Mouse (Mus musculus) c-Kit-positive CD71-positive TER-119-negative erythroid progenitor cells, embryonic 14.5 days (primary cell): ENCODE measurements around the gene Gzmm.
"Not testable (repeated sequence)": the region's sequence is repeated elsewhere in the genome, so short reads cannot be mapped to it uniquely, and the experiment has no call there.

Experiments used
- DNase-seq: peaks from one replicate; pipeline ENCODE4 v3.0.0-alpha.2; 2013; ENCODE audit warnings: low read depth

Gzmm gene

DNA sequence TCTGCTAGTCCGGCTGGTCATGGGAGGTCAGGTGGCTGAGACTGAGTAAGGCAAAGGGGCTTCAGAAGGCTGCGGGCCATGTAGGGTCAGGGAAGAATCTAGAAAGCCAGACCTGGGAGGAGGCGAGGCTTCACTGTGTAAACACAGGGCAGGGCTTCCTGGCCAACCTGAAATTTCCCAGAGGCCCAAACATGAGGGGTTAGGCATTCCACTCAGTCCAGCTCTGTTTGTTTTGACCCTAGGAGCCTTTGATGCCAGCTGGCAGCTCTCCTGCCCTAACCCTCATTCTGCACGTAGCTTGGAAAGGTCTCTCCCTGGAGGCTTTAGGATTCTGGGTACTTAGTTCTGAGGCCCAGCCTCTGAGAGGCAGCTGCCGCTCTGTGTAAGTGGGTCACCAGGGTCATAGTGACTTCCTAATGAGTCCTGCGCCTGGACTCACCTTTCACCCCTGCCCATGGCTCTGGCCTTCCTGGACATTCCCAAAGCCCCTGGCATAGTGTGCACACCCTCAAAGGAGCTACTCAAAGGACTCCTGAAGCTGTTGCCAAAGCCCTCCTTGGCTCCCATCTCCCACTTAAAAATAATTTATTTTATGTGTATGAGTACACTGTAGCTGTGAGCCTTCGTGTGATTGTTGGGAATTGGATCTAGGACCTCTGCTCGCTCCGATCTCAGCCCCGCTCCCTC lies 12.8 kb downstream of the Gzmm start:
- DNase-seq: no peak

DNA sequence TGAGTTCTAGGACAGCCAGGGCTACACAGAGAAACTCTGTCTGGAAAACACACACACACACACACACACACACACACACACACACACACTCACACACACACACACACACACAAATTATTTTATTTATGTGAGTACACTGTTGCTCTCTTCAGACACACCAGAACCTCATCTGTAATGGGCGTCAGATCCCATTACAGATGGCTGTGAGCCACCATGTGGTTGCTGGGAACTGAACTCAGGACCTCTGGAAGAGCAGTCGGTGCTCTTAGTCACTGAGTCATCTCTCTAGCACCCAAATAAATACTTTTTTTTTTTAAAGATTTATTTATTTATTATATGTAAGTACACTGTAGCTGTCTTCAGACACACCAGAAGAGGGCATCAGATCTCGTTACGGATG lies 14.2 kb downstream of the Gzmm start:
- DNase-seq: not testable (repeated sequence)

DNA sequence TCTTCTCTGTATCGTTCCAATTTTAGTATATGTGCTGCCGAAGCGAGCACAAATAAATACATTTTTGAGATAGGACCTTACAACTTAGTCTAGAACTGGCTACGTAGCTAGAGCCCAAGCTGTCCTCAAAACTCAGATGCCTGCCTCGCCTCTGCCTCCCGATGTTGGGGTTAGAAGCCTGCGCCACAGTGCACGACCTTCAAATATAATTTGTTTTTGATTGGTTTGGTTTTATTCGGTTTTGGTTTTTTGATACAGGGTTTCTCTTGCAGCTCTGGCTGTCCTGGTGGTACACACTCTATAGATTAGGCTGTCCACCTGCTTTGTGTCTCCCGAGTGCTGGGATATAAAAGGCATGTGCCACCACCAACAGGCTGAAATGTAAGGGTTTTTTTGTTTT lies 14.7 kb downstream of the Gzmm start:
- DNase-seq: no peak

DNA sequence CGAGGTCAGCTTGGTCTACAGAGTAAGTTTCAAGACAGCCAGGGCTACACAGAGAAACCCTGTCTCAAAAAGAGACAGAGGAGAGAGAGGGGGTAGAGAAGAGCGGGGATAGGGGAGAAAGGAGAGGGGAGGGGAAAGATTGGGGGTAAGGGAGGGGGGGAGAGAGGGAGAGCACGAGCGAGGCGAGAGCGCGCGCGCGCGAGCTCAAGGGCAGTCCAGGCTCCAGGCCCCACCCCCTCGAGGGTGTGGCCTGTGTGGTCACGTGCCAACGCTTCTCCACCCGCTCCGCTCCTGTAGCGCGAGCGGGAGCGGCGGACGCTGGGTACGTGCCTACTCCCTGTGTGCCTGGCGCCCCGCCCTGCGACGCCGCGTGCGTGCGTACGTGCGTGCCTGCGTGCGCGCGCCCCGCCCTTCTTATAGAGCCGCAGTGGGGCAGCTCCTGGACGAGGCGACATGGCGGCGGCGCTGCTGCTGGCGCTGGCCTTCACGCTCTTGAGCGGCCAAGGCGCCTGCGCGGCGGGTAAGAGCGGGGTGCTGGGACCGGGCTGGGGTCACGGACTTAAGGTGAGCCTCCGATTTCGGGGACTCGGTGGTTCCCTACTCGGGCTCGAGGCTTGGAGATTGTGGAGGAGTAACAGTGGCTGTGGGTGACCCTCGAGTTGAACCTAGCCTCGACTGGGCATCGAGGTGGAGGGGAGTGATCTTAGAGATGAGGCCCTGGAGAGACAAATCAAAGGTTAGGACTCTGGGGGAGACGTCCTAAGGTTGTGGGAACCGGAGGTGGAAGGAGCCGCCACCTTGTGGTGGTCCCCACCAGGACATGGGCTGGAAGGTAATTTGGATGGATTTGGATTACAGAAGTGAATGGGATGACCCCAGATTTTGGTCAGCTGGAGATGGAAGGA lies 15.5 kb downstream of the Gzmm start, which contains the start of gene Bsg:
Gene Bsg, plus strand, starts transcription at position 427 of the 905 bp plus-strand sequence.
- peak; percentile 99 for DNase-seq

DNA sequence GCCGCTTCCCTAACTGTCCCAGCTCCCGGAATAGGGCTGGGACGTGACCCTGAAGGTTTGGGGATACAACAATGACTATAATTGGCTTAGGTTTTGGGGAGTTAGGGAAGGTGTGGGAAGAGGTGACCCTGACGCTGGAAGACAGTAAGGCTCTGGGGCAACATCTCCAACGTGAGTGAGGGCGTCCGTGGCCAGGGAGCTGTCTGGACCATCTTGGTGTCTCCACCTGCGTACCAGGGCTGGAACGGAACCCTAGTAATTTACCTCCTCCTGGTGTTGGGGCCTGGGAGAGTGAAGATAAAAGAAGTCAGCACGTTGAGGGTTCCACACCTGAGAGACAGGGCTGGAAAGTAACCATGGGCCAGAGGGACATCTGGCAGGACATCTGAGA lies 16.1 kb downstream of the Gzmm start:
- no peak for DNase-seq

DNA sequence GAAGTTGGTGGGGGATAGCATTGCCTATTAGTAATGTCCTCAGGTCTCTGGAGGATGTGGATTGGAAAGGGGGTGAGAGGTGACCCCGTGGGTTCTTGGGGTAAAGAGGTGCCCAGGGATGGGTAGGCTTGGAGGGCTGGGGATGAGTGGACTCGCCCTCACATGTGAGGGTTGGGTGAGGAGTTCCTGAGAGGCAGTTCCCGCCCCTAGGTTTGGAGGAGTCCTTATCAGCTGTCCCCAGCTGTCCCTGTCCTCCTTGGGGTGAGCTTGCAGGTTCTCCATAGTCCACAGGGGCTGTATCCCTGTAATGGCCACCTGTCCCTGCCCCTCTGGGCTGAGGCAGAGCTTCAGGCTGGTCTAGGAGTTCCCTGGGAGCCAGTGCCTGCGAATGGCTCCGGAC lies 17.1 kb downstream of the Gzmm start:
- DNase-seq: peak; percentile 84

DNA sequence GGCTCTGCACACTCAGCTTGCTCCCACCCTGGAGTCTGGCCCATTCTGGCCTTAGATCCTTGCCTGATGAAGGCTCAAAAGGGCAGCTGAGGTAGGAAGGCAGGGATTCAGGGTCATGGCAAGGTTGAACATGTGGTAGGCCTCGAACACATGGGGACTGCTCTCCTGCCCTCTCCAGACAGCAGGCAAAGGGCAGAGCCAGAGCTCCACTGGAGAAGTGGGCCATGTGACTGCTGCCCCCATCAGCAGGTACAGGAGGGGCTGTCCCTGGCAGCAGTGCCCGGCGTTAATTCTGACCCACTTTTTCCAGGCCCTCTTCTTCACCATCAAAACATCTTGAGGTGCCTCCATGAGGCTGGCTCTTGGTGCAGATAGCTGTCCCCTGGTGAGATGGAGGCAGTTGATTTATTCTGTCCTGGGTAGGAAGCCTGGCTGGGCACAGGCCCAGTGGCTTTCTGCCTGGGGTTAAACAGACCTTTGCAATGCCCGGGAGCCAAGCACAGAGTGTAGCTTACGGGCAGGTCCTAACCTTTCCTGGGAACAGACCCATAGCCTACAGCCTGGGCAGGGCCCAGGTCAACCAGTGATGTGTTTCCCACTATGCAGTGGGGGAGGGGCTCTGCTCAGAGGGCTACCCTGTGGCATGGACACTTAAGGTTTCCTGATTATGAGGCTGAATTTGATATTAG lies 17.7 kb downstream of the Gzmm start:
- no peak for DNase-seq

DNA sequence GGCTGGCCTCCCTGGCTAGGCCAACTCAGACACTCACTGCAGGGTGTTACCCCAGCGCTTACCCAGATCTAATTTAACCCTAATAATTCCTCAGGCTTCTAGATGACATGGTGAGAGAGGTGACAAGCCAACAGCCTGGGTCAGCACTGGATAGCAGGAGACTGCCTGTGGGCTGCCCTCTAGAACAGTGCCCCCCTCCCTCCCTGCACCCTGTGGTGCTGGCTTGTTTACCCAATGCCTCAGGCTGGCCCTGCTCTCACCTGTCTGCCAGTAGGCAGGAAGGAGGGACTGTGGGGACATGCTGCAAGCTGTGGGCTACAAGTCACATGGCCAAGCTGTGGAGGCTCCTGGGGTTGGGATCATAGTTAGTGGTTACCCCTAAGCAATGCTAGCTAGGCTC lies 18.3 kb downstream of the Gzmm start:
- no peak for DNase-seq

DNA sequence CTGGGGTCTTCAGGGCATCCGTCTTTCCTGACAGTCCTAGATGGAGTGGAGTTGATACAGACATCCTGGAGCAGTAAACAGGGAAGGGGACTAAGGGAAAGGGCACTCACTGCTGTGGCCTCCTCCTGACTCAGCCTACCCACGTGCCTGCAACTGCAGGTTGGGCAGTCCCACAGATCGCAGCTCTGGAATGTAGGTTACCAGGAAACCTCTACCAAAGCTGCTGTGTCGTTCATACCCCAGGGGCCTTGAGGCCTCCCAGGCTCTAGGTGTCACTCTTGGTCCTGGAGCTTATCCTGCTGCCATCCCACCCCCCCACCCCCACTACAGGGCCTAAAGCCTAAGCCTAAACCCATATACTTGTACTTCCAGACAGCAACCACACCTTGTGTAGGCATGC lies 18.9 kb downstream of the Gzmm start:
- no peak for DNase-seq

DNA sequence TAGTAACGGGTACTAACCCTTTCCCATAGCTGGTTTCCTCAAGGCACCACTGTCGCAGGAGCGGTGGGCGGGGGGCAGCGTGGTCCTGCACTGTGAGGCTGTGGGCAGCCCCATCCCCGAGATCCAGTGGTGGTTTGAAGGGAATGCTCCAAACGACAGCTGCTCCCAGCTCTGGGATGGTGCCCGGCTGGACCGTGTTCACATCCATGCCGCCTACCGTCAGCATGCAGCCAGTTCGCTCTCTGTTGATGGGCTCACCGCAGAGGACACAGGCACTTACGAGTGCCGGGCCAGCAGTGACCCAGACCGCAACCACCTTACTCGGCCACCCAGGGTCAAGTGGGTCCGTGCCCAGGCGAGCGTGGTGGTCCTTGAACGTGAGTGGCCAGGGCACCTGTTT lies 19.8 kb downstream of the Gzmm start:
- no peak for DNase-seq

DNA sequence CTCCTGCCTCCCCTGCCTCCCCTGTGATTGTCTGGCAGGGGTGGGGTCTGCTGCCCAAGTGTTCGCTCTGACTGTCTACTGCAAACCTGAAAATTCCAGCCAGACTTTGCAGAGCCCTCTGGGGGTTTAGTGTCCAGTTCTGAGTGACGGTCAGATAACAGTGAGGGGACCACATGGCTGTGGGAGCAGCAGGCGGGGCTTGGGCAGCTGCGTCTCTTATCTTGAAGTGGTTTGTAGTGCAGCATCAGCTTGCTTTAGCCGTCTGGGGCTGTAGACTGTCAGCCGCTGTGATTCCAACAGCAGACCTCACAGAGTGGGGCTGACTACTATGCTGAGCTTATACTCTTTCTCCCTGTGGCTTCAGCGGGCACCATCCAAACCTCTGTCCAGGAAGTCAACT lies 20.5 kb downstream of the Gzmm start:
- no peak for DNase-seq

DNA sequence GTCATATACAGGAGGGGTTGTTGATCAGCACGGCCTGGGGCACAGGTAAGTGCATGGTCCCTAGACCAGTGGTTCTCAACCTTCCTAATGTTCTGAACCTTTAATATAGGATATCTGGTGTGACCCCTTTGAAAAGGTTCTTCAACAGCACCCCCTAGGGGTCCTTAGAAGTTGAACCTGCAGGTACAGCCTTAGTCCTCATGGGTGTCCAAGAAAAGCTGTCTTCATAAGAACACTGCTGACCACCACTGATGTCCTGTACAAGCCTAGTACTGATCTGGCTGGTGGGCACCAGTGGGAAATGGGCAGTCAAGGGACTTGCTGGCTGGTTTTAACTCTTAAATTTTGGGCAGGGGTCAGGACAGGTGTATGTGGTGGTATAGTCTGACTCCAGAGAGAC lies 23.2 kb downstream of the Gzmm start:
- no peak for DNase-seq

DNA sequence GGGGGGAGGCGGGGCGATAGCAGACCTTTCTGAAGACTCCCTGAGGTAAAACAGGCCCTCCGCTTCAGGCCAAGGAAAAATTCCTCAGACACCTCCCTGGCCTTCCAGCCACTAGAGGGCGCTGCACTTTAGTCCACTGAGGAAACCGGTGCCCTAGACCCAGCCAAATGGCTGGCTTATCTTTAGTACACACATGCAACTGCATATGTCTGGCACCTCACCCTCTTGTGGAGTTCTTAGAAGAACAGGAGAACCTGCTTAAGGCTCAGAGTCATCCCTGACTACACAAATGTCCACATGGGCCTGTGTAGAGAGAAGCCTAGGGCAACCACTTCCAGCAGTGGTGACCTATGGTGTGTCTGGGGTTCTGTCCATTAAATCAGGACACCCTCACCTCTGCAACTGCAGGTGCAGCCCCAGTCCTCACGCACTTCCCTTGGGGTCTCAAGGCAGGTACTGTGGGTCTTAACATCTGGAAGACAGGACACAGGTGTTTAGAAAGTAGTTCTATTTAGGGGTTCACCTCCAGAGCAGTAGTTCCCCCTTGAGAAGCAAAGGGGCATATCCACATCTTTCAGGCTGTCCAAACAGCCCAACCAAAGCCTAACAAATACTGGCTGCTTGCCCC lies 23.8 kb downstream of the Gzmm start:
- peak; percentile 97 for DNase-seq

DNA sequence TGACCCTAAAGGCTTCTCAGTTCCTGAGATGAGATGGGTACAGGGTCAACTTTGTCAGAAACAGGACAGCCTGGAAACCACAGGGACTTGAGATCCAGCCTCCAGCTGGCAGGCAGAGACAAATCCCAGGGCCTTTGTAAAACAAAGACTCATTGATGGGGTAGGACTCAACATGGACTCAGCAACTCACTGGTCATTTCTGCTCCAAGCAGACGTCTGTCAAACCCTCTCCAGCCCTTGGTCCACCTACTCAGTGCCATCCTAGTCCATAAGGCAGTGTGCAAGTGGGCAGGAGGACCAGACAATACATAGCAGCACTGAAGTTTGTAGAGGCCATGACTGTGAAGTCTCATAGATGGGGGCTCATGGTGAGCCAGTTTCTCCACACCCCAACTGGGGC lies 24.3 kb downstream of the Gzmm start:
- DNase-seq: no peak

DNA sequence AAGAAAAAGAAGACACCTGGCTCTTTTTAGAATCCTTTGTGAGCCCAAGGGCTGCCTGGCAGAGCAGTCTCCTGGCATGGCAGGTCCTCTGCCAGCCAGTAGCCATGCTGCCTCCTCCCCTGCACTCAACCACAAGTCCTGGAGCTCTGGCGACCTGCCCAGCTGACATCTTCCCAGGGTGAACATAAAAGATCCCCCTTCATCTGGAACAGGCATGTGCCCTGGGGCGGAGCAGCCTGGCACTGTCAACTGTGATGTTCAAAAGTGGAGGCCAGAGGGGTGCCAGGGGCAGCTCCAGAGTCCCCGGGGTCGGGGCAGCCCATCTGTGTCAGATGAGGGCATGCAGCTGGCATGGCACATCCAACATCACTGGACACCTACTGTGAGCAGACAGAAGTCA lies 26.2 kb downstream of the Gzmm start:
- DNase-seq: no peak

DNA sequence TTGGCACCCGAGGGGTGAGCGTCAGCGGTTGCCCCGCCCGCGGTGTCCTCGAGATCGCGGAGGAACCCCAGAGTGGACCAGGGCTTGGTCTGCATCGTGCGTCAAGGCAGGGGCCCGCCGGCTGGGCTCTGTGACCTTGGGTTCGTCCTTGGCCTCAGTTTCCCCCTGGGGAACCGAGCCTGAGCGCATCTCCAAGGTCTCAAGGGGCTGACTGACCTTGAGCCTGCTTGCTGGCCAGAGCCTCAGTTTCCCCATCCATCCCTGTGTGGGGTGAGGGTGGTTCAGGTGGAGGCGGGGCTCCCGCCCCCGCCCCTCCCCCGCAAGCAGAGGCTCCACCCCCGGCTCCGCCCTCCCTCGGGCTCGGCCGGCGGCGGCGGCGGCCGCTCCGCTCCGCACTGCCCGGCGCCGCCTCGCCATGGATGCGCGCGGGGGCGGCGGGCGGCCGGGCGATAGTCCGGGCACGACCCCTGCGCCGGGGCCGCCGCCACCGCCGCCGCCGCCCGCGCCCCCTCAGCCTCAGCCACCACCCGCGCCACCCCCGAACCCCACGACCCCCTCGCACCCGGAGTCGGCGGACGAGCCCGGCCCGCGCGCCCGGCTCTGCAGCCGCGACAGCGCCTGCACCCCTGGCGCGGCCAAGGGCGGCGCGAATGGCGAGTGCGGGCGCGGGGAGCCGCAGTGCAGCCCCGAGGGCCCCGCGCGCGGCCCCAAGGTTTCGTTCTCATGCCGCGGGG lies 27.6 kb downstream of the Gzmm start, which contains the start of gene Hcn2:
Gene Hcn2, plus strand, starts transcription at position 381 of the 734 bp plus-strand sequence.
- DNase-seq: no peak

DNA sequence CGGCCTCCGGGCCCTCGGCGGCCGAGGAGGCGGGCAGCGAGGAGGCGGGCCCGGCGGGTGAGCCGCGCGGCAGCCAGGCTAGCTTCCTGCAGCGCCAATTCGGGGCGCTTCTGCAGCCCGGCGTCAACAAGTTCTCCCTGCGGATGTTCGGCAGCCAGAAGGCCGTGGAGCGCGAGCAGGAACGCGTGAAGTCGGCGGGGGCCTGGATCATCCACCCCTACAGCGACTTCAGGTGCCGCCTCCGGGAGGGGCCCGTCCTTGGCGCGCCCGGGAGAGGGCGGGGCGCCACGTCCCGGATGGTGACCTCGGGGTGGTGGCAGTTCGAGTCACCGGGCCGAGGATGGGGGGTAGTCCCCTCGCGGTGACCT lies 28.2 kb downstream of the Gzmm start:
- DNase-seq: no peak

DNA sequence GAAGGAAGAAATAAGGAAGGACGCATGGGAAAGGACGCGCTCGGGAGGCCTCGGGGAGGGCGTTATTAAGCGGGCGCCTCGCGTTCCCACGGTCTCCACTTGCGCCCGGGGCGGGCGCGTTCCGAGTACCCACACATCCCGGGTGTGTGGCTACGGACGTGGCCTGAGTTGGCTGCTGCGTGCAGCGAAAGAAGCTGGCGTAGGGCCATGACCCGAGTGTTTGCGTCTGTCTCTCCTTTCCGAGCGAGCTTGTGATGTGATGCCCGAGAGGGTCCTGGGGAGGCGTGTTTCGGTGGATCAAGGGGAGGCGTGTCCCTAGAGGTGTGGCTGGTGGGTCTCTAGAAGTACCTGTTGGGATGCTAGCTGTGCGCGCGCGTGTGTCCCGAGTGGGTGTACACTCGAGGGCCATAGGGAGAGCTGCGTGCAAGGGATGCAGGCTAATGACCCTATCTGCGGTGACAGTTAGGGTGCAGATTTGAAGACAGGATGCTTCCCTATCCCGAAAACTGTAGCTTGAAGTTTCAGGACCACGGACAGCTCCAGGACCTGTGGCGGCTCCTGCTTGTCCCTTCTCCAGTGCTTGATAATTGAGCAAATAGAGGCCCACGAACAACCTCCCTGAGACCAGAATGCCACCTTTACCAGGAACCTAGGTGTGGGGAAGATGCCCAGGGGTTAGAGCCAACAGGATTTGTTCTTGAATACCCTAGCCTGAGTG lies 29.0 kb downstream of the Gzmm start:
- DNase-seq: peak; percentile 89

DNA sequence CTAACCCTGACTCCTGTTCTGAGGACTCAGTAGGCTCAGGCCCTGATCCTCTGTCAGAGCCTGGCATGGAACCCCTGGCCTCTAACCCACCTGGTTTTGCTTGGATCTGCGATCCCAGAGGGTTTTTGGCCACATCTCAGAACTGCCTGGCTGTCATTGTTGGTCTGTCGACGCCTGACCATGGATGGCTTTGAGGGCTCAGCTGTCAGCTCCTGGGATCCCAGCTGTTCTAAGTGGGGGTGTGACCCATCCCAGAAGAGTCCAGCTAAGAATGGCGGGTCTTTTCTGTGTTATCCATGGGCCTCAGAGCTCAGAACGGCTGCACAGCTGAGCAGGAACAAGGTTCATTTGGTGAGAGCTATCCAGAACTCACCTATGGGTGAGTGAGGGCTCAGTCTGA lies 32.3 kb downstream of the Gzmm start:
- no peak for DNase-seq

DNA sequence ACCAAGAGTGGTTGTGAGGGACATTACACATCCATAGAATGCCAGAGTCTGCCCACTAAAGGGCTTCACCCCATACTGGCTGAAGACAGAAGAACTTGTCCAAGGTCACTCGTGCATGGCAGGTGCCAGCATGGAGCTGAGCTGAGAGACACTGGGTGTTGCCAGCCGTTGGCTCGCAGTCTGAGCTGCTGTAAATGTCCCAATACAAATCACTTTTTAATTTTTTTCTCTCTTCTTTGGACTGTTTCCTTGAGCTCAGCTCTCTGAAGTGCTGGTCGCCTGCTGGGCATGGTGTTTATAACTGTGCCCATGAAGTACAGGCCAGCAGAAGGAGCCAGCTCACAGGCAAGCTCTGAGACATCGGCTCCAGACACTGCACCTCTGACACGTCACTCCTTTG lies 34.2 kb downstream of the Gzmm start:
- DNase-seq: no peak

DNA sequence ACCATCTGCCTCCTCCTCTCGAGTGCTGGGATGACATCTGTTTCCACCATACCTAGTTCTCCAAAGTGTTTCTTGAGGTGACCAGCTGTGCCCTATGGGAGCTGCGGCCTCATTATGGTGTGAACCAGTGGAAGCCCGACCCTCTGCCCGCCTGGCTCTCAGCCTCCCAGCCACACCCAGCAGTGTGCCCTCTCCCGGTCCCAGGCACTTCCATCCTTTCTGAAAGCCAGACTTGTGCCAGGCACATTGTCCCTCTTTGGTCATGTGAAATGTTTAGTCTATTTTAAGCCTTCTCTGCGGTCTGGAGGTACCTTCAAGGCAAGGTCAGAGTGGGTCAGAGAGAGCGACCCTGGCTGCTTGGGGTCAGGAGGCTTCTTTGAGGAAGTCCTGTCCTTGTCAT lies 34.9 kb downstream of the Gzmm start:
- DNase-seq: no peak
